ENCODE assay signal across 20 mouse cellular contexts in the genomic region with DNA sequence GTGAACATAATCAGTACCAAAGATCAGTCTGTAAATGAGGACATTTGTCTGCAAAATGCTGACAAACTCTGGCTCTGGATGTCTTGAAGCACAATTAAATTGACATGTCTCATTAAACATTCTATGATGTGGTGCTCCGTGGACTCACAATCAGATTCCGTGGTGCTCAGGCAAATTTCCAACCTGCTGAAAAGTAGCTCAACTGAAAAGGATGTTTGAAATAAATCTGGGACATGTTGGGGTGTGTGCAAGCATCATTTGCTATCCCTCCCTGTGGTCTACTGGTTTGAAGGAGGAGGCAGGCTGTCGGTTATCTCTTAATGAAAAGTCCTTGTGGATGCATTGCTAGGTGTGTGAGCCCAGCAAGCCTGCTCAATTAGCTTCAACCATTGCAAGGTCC.
"Had no signal": no experiment of that assay in that cellular context is flagged by ENCODE, and none has a peak within 500 bp of the region (broad histone marks: within the 10 kb centered on the region; RNA-seq: fewer than 3 reads in every experiment).

No protein-coding gene starts in this region.

- H3K27me3 ChIP-seq: liver, embryonic 13.5 days; midbrain, embryonic 15.5 days; neural tube, embryonic 13.5 days; stomach, embryonic 15.5 days had no signal

- H3K4me1 ChIP-seq: liver, embryonic 13.5 days; midbrain, embryonic 15.5 days; neural tube, embryonic 13.5 days; stomach, embryonic 15.5 days had no signal

- ATAC-seq: midbrain, embryonic 15.5 days had no signal

- H3K4me3 ChIP-seq: layer of hippocampus, adult 2 months; left cerebral cortex, adult 2 months; liver, embryonic 13.5 days; midbrain, embryonic 15.5 days; myocyte; neural tube, embryonic 13.5 days; stomach, embryonic 15.5 days had no signal

- H3K36me3 ChIP-seq: liver, embryonic 13.5 days; midbrain, embryonic 15.5 days; neural tube, embryonic 13.5 days; stomach, embryonic 15.5 days had no signal

- H3K9ac ChIP-seq: liver, embryonic 13.5 days; midbrain, embryonic 15.5 days; neural tube, embryonic 13.5 days; stomach, embryonic 15.5 days had no signal

- H3K9me3 ChIP-seq: liver, embryonic 13.5 days; midbrain, embryonic 15.5 days; neural tube, embryonic 13.5 days; stomach, embryonic 15.5 days had no signal

- H3K27ac ChIP-seq: kidney, postnatal 0 days; layer of hippocampus, adult 2 months; left cerebral cortex, adult 2 months; liver, embryonic 13.5 days; midbrain, embryonic 15.5 days; neural tube, embryonic 13.5 days; stomach, embryonic 15.5 days had no signal

- H3K4me2 ChIP-seq: liver, embryonic 13.5 days; midbrain, embryonic 11.5 days; midbrain, embryonic 15.5 days; neural tube, embryonic 13.5 days; stomach, embryonic 15.5 days had no signal

- DNase-seq: kidney, adult 9 months; kidney, postnatal 25 days; layer of hippocampus, adult 9-11 months; layer of hippocampus, postnatal 36 days; liver, embryonic 13.5 days; lung, adult 2 months; lung, postnatal 14 days; lung, postnatal 4 days; retina, postnatal 1 day; right cerebral cortex, postnatal 25 days; spleen, adult 18-20 months; thymus, postnatal 25 days had no signal
